ENCODE assay signal across 28 mouse cellular contexts in the genomic region with DNA sequence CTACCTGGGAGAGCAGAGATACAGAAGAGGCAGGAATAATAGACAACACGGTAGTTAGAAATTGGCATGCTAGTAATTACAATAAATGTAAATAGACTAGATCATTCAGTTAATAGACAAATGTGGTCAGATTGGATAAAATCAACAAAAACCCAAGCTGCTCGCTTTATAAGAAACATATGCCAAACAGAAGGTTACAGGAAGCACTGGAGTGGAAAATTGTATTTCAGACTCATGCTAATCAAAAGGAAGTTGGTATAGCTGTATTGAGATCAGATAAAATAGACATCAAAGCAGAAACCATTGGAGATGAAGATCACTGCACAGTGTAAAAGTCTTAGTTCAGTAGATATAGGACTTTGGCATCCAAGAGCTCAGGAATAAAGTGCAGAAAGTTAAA.
"Had no signal": no experiment of that assay in that cellular context is flagged by ENCODE, and none has a peak within 500 bp of the region (broad histone marks: within the 10 kb centered on the region; RNA-seq: fewer than 3 reads in every experiment).

No protein-coding gene starts in this region.

- H3K4me1 ChIP-seq: hindbrain, embryonic 10.5 days; hindbrain, embryonic 12.5 days; kidney, embryonic 15.5 days; limb, embryonic 15.5 days; liver, embryonic 12.5 days had no signal

- H3K4me2 ChIP-seq: heart, embryonic 12.5 days; hindbrain, embryonic 12.5 days; hindbrain, embryonic 14.5 days; kidney, embryonic 15.5 days; limb, embryonic 13.5 days; limb, embryonic 15.5 days; liver, embryonic 12.5 days had no signal

- H3K4me3 ChIP-seq: gastrocnemius, adult 2 months; heart, embryonic 10.5 days; heart, embryonic 12.5 days; hindbrain, embryonic 10.5 days; hindbrain, embryonic 12.5 days; kidney, embryonic 15.5 days; limb, embryonic 13.5 days; limb, embryonic 15.5 days; liver, embryonic 12.5 days had no signal

- DNase-seq: gastrocnemius, adult 2 months; gastrocnemius, postnatal 10 days; gastrocnemius, postnatal 25 days; heart, adult 18-20 months; heart, postnatal 10 days; heart, postnatal 4 days; kidney, adult 11 months; kidney, adult 2 months; kidney, adult 9 months; kidney, postnatal 14 days; kidney, postnatal 36 days; layer of hippocampus, adult 9-11 months; layer of hippocampus, postnatal 36 days; left cerebral cortex, postnatal 4 days had no signal

- H3K36me3 ChIP-seq: heart, embryonic 10.5 days; heart, embryonic 12.5 days; hindbrain, embryonic 10.5 days; hindbrain, embryonic 12.5 days; kidney, embryonic 15.5 days; limb, embryonic 13.5 days; limb, embryonic 15.5 days; liver, embryonic 12.5 days had no signal

- H3K27ac ChIP-seq: gastrocnemius, adult 2 months; heart, embryonic 10.5 days; hindbrain, embryonic 10.5 days; hindbrain, embryonic 12.5 days; hindbrain, embryonic 14.5 days; kidney, embryonic 15.5 days; kidney, postnatal 0 days; limb, embryonic 13.5 days; limb, embryonic 15.5 days; liver, embryonic 12.5 days; liver, embryonic 14.5 days had no signal

- H3K27me3 ChIP-seq: heart, embryonic 12.5 days; hindbrain, embryonic 12.5 days; kidney, embryonic 15.5 days; limb, embryonic 15.5 days; liver, embryonic 12.5 days had no signal

- H3K9me3 ChIP-seq: heart, embryonic 10.5 days; heart, embryonic 12.5 days; hindbrain, embryonic 10.5 days; hindbrain, embryonic 12.5 days; kidney, embryonic 15.5 days; limb, embryonic 13.5 days; limb, embryonic 15.5 days; liver, embryonic 12.5 days had no signal

- H3K9ac ChIP-seq: heart, embryonic 12.5 days; hindbrain, embryonic 12.5 days; hindbrain, embryonic 14.5 days; kidney, embryonic 15.5 days; limb, embryonic 13.5 days; limb, embryonic 15.5 days; liver, embryonic 12.5 days; liver, embryonic 14.5 days had no signal

- ATAC-seq: hindbrain, embryonic 16.5 days; inflammation-experienced regulatory T-cells, adult 6 months; intestine, embryonic 16.5 days; liver, embryonic 12.5 days had no signal
